ENCODE assay signal across 8 mouse cellular contexts in the genomic region with DNA sequence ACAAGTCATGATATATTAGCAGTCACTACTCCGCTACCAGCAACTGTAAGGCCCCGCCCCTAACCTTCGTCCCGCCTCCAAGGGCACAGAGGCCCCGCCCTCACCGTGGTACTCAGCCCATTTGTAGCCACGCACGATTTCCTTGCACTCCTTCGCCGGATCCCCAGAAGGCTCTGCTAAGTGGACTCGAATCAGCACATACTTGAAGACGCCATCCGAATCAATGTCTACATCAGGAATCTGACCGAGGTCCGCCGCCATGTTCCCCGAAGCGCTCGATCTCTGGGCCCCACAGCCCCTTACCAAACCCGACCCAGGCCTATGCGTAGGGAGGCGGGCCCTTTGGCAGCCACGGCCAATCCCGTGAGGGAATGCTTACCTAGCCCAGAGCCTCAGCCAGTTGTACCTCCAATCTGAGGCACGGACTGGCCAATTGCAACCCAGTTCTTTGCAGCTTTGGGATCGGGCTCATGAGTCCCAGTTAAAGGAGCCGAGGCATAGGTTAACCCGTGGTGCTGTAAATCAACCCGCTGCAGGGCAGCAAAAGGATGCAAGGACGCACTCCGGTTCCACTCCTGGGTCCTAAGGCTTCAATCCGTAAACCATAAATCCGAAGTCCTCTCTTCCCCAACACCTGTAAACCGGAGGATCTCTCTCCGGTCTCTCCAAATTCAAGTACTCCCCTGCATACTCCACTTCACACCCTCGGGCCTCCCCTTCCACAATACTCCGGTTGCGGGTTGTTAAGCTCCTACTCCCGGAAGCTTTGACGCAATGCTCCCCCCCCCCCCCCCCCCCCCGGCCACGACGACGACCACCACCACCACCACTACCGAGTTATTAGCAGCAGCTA. TPM values are rescaled to one million over a fixed set of nuclear protein-coding genes. Genes with fewer than 3 reads are reported as not detected.
DNase-seq lines count a peak whose midpoint lies in the region; ATAC-seq lines count a peak whose summit lies in the region.

TSS of gene Mamdc4 (minus strand) at position 267 of the 853 bp plus-strand sequence.
TSS of gene Phpt1 (minus strand) at position 646 of the 853 bp plus-strand sequence.

- peaks cover 21% of the 10 kb centered on the region for H3K4me1 ChIP-seq in hindbrain, embryonic 11.5 days (replicated peaks; ENCODE audit: control insufficient read depth, insufficient read depth, low read length)

- H3K27me3 ChIP-seq in hindbrain, embryonic 11.5 days (ENCODE audit: control insufficient read depth, insufficient read depth, low read length), result peaks cover 42% of the 10 kb centered on the region

- DNase-seq in Muller cell, postnatal 12 days (ENCODE audit: inconsistent ontology term), result peak; percentile 98
- DNase-seq in cerebellum, adult 9-11 months, result peak; percentile 97
- peak; percentile 96 to 97 for DNase-seq in frontal cortex, adult 2 months (ENCODE audit: extremely low spot score in 1 of 2, low spot score in 1 of 2)
- peak; percentile 97 for DNase-seq in hindbrain, embryonic 11.5 days (ENCODE audit: low spot score)
- peak; percentile 96 to 97 for DNase-seq in layer of hippocampus, postnatal 10 days (ENCODE audit: low spot score in 2 of 2)
- DNase-seq in lung, postnatal 10 days, result peak; percentile 98
- peak; percentile 93 for DNase-seq in ovary, postnatal 36 days (ENCODE audit: low spot score)
- peak; percentile 97 for DNase-seq in thymus, postnatal 25 days

- H3K36me3 ChIP-seq in hindbrain, embryonic 11.5 days (ENCODE audit: control insufficient read depth, insufficient read depth, low read length), result no peaks in the 10 kb centered on the region

- H3K4me2 ChIP-seq in hindbrain, embryonic 11.5 days (replicated peaks; ENCODE audit: low read depth, low read length), result peak within 1 kb of the TSS; percentile 92

- H3K4me3 ChIP-seq in hindbrain, embryonic 11.5 days (ENCODE audit: low read depth, low read length), result peak within 1 kb of the TSS; percentile 60

- no peaks in the 10 kb centered on the region for H3K9me3 ChIP-seq in hindbrain, embryonic 11.5 days (ENCODE audit: control insufficient read depth, low read length)

- peak within 1 kb of the TSS; percentile 63; the same call in 1 of the 2 replicates for H3K9ac ChIP-seq in hindbrain, embryonic 11.5 days (ENCODE audit: low read depth, low read length)

- H3K27ac ChIP-seq in hindbrain, embryonic 11.5 days (ENCODE audit: low read depth, low read length), result peak within 1 kb of the TSS; percentile 76

- peak; percentile 98 for ATAC-seq in hindbrain, embryonic 11.5 days (ENCODE audit: low FRiP score)

- WGBS in hindbrain, embryonic 11.5 days, result under 1% methylated on average over 42 of the region's 45 CpGs

RNA-seq across cellular contexts. Expression of gene Mamdc4, which starts in this region (rescaled TPM):
- polyA plus RNA-seq in frontal cortex, adult 2 months (2012; rRNA removed), result 2.1 and 2.5 TPM in 2 replicates
- 3.0 and 4.2 TPM in 2 replicates for polyA plus RNA-seq in hindbrain, embryonic 11.5 days (2014; fragmentation: Nextera tagmentation; extraction: Ambion mirVana)
- total RNA-seq in layer of hippocampus, postnatal 10 days (2021), result 1 to 10 TPM; 1.0 to 5.4 TPM

RNA-seq across cellular contexts. Expression of gene Phpt1, which starts in this region (rescaled TPM):
- polyA plus RNA-seq in frontal cortex, adult 2 months (2012; rRNA removed), result 134 and 161 TPM in 2 replicates
- 161 and 167 TPM in 2 replicates for polyA plus RNA-seq in hindbrain, embryonic 11.5 days (2014; fragmentation: Nextera tagmentation; extraction: Ambion mirVana)
- total RNA-seq in layer of hippocampus, postnatal 10 days (2021), result 10 to 100 TPM; 94.5 to 99.8 TPM

Comparison
In these comparisons a context has a peak if more than half of its experiments do, and no peak if none do; other contexts are left out.
1. Peak in every context shown above with its lines: DNase-seq, ATAC-seq, H3K4me3 ChIP-seq and H3K27ac ChIP-seq.